Mouse (Mus musculus): ENCODE measurements around the gene Spata20. TPM values are rescaled to one million over a fixed set of nuclear protein-coding genes. Genes with fewer than 3 reads are reported as not detected.

Gene Spata20
- polyA plus RNA-seq, 1 experiment from 2014 or later, result 0.29 TPM

GRCm38 (mm10) chr11:94498093-94498996, 12.4 kb upstream of the Spata20 start:
- Histone ChIP-seq H3K36me3 (no peaks in the 10 kb centered on the region), H3K27me3 (peaks cover 15% of the 10 kb centered on the region; the same call in 1 of the 2 replicates), H3K9me3 (no peaks in the 10 kb centered on the region), H3K9ac (peak overlapping the region; percentile 4; the same call in 1 of the 2 replicates), H3K4me3 (peak overlapping the region; percentile 39), H3K4me1 (peaks cover 30% of the 10 kb centered on the region), H3K4me2 (replicated peaks) (peak overlapping the region; percentile 62), H3K27ac (peak overlapping the region; percentile 58)
- WGBS, result 17% methylated on average over 19 of the region's 19 CpGs
- ATAC-seq (ENCODE audit: insufficient number of reproducible peaks, insufficient read depth, low FRiP score, low TSS enrichment), result no peak

- H3K9ac ChIP-seq, result no peak overlapping the region
- H3K4me1 ChIP-seq, result peaks cover 41% of the 10 kb centered on the region
- ATAC-seq (ENCODE audit: insufficient number of reproducible peaks, insufficient read depth, low FRiP score, low TSS enrichment), result no peak
- H3K27ac ChIP-seq, result no peak overlapping the region
- no peaks in the 10 kb centered on the region for H3K36me3 ChIP-seq
- WGBS, result 75% methylated on average over 3 of the region's 3 CpGs
- H3K4me3 ChIP-seq, result no peak overlapping the region
- H3K9me3 ChIP-seq, result no peaks in the 10 kb centered on the region
- H3K4me2 ChIP-seq (replicated peaks), result no peak overlapping the region
- H3K27me3 ChIP-seq, result peaks cover 41% of the 10 kb centered on the region
Observed at GRCm38 (mm10) chr11:94495415-94495814, 9.4 kb upstream of the Spata20 start.

GRCm38 (mm10) chr11:94491749-94492099, 5.7 kb upstream of the Spata20 start:
- H3K4me2 ChIP-seq (replicated peaks), result peak overlapping the region; percentile 83
- no peaks in the 10 kb centered on the region for H3K36me3 ChIP-seq
- H3K4me3 ChIP-seq, result peak overlapping the region; percentile 57
- H3K27ac ChIP-seq, result no peak overlapping the region
- no peak for ATAC-seq (ENCODE audit: insufficient number of reproducible peaks, insufficient read depth, low FRiP score, low TSS enrichment)
- 0 out of 2 replicates have a peak overlapping the region, but pooled peaks have one; percentile 67 for H3K9ac ChIP-seq
- H3K4me1 ChIP-seq, result peaks cover 20% of the 10 kb centered on the region
- 68% methylated on average over 7 of the region's 7 CpGs for WGBS
- no peaks in the 10 kb centered on the region for H3K9me3 ChIP-seq
- peaks cover 32% of the 10 kb centered on the region for H3K27me3 ChIP-seq

- Histone ChIP-seq H3K9ac (peak overlapping the region; percentile 67), H3K27ac (0 out of 2 replicates have a peak overlapping the region, but pooled peaks have one; percentile 1), H3K4me3 (peak overlapping the region; percentile 57), H3K4me2 (replicated peaks) (peak overlapping the region; percentile 83), H3K27me3 (peaks cover 32% of the 10 kb centered on the region), H3K36me3 (no peaks in the 10 kb centered on the region), H3K4me1 (peaks cover 20% of the 10 kb centered on the region), H3K9me3 (no peaks in the 10 kb centered on the region)
- 6% methylated on average over 55 of the region's 55 CpGs for WGBS
- no peak for ATAC-seq (ENCODE audit: insufficient number of reproducible peaks, insufficient read depth, low FRiP score, low TSS enrichment)
Observed at GRCm38 (mm10) chr11:94491035-94491748, 5.2 kb upstream of the Spata20 start.

- 23% methylated on average over 4 of the region's 4 CpGs for WGBS
- no peak overlapping the region for H3K9ac ChIP-seq
- no peaks in the 10 kb centered on the region for H3K36me3 ChIP-seq
- no peak overlapping the region for H3K4me2 ChIP-seq (replicated peaks)
- H3K27me3 ChIP-seq, result peaks cover 41% of the 10 kb centered on the region
- H3K4me3 ChIP-seq, result no peak overlapping the region
- no peak overlapping the region for H3K27ac ChIP-seq
- peaks cover 20% of the 10 kb centered on the region for H3K4me1 ChIP-seq
- H3K9me3 ChIP-seq, result no peaks in the 10 kb centered on the region
- no peak for ATAC-seq (ENCODE audit: insufficient number of reproducible peaks, insufficient read depth, low FRiP score, low TSS enrichment)
Observed at GRCm38 (mm10) chr11:94489745-94490144, 3.8 kb upstream of the Spata20 start.

GRCm38 (mm10) chr11:94488767-94489533, 3.0 kb upstream of the Spata20 start:
- Histone ChIP-seq H3K27me3 (peaks cover 44% of the 10 kb centered on the region), H3K36me3 (no peaks in the 10 kb centered on the region), H3K27ac (no peak overlapping the region), H3K4me3 (no peak overlapping the region), H3K9ac (no peak overlapping the region), H3K4me1 (peaks cover 20% of the 10 kb centered on the region), H3K9me3 (no peaks in the 10 kb centered on the region), H3K4me2 (replicated peaks) (no peak overlapping the region)
- no peak for ATAC-seq (ENCODE audit: insufficient number of reproducible peaks, insufficient read depth, low FRiP score, low TSS enrichment)
- WGBS, result 80% methylated on average over 11 of the region's 11 CpGs

GRCm38 (mm10) chr11:94485223-94485622, 756 bp downstream of the Spata20 start:
- Histone ChIP-seq H3K4me1 (peaks cover 6% of the 10 kb centered on the region; the same call in 1 of the 2 replicates), H3K36me3 (no peaks in the 10 kb centered on the region), H3K9me3 (no peaks in the 10 kb centered on the region), H3K4me2 (replicated peaks) (no peak overlapping the region), H3K4me3 (no peak overlapping the region), H3K27ac (no peak overlapping the region), H3K27me3 (peaks cover 16% of the 10 kb centered on the region; the same call in 1 of the 2 replicates), H3K9ac (no peak overlapping the region)
- WGBS, result 81% methylated on average over 5 of the region's 5 CpGs
- ATAC-seq (ENCODE audit: insufficient number of reproducible peaks, insufficient read depth, low FRiP score, low TSS enrichment), result no peak

- WGBS, result 85% methylated on average over 9 of the region's 9 CpGs
- no peak overlapping the region for H3K4me2 ChIP-seq (replicated peaks)
- H3K36me3 ChIP-seq, result no peaks in the 10 kb centered on the region
- peaks cover 16% of the 10 kb centered on the region; the same call in 1 of the 2 replicates for H3K27me3 ChIP-seq
- no peak overlapping the region for H3K9ac ChIP-seq
- no peaks in the 10 kb centered on the region for H3K9me3 ChIP-seq
- peaks cover 4% of the 10 kb centered on the region; the same call in 1 of the 2 replicates for H3K4me1 ChIP-seq
- no peak overlapping the region for H3K27ac ChIP-seq
- no peak overlapping the region for H3K4me3 ChIP-seq
- no peak for ATAC-seq (ENCODE audit: insufficient number of reproducible peaks, insufficient read depth, low FRiP score, low TSS enrichment)
Observed at GRCm38 (mm10) chr11:94484636-94485035, 1.3 kb downstream of the Spata20 start.

- no peak for ATAC-seq (ENCODE audit: insufficient number of reproducible peaks, insufficient read depth, low FRiP score, low TSS enrichment)
- H3K4me3 ChIP-seq, result no peak overlapping the region
- peaks cover 16% of the 10 kb centered on the region; the same call in 1 of the 2 replicates for H3K27me3 ChIP-seq
- H3K4me1 ChIP-seq, result no peaks in the 10 kb centered on the region
- H3K9ac ChIP-seq, result no peak overlapping the region
- H3K36me3 ChIP-seq, result no peaks in the 10 kb centered on the region
- H3K4me2 ChIP-seq (replicated peaks), result no peak overlapping the region
- WGBS, result 52% methylated on average over 14 of the region's 14 CpGs
- H3K27ac ChIP-seq, result no peak overlapping the region
- no peaks in the 10 kb centered on the region for H3K9me3 ChIP-seq
Observed at GRCm38 (mm10) chr11:94483921-94484320, 2.1 kb downstream of the Spata20 start.

GRCm38 (mm10) chr11:94483436-94483835, 2.5 kb downstream of the Spata20 start:
- 71% methylated on average over 11 of the region's 11 CpGs for WGBS
- no peak for ATAC-seq (ENCODE audit: insufficient number of reproducible peaks, insufficient read depth, low FRiP score, low TSS enrichment)

GRCm38 (mm10) chr11:94482738-94483137, 3.2 kb downstream of the Spata20 start:
- H3K27me3 ChIP-seq, result peaks cover 16% of the 10 kb centered on the region; the same call in 1 of the 2 replicates
- no peaks in the 10 kb centered on the region for H3K4me1 ChIP-seq
- H3K4me2 ChIP-seq (replicated peaks), result no peak overlapping the region
- ATAC-seq (ENCODE audit: insufficient number of reproducible peaks, insufficient read depth, low FRiP score, low TSS enrichment), result no peak
- no peak overlapping the region for H3K4me3 ChIP-seq
- H3K9me3 ChIP-seq, result no peaks in the 10 kb centered on the region
- WGBS, result 89% methylated on average over 11 of the region's 11 CpGs
- H3K9ac ChIP-seq, result no peak overlapping the region
- H3K36me3 ChIP-seq, result no peaks in the 10 kb centered on the region
- no peak overlapping the region for H3K27ac ChIP-seq

More at GRCm38 (mm10) chr11:94483436-94483835, 2.5 kb downstream of the Spata20 start:
- Histone ChIP-seq H3K27me3 (peaks cover 16% of the 10 kb centered on the region; the same call in 1 of the 2 replicates), H3K4me1 (no peaks in the 10 kb centered on the region), H3K9me3 (no peaks in the 10 kb centered on the region), H3K4me2 (replicated peaks) (no peak overlapping the region), H3K27ac (no peak overlapping the region), H3K36me3 (no peaks in the 10 kb centered on the region), H3K9ac (no peak overlapping the region), H3K4me3 (no peak overlapping the region)

All from embryonic facial prominence, embryonic 12.5 days (tissue).